Mouse (Mus musculus): ENCODE results near the gene Atp6v1e2. TPM values are rescaled to one million over a fixed set of nuclear protein-coding genes. Genes with fewer than 3 reads are reported as not detected.

Atp6v1e2 gene
- polyA plus RNA-seq, 1 experiment from 2014 or later, result not detected

GRCm38 (mm10) chr17:86899821-86900220 is 47.9 kb downstream of the Atp6v1e2 start:
- H3K4me1 ChIP-seq (replicated peaks), result peaks cover 19% of the 10 kb centered on the region
- H3K9me3 ChIP-seq, result no peaks in the 10 kb centered on the region
- no peak overlapping the region for H3K9ac ChIP-seq (replicated peaks)
- no peak overlapping the region for H3K4me2 ChIP-seq (replicated peaks)
- 0 out of 2 replicates have a peak, but pooled peaks cover 9% of the 10 kb centered on the region for H3K27me3 ChIP-seq
- WGBS, result 85% methylated on average over 5 of the region's 5 CpGs
- no peak overlapping the region for H3K4me3 ChIP-seq (replicated peaks)
- H3K36me3 ChIP-seq, result no peaks in the 10 kb centered on the region
- H3K27ac ChIP-seq, result no peak overlapping the region
- no peak for ATAC-seq

DNA sequence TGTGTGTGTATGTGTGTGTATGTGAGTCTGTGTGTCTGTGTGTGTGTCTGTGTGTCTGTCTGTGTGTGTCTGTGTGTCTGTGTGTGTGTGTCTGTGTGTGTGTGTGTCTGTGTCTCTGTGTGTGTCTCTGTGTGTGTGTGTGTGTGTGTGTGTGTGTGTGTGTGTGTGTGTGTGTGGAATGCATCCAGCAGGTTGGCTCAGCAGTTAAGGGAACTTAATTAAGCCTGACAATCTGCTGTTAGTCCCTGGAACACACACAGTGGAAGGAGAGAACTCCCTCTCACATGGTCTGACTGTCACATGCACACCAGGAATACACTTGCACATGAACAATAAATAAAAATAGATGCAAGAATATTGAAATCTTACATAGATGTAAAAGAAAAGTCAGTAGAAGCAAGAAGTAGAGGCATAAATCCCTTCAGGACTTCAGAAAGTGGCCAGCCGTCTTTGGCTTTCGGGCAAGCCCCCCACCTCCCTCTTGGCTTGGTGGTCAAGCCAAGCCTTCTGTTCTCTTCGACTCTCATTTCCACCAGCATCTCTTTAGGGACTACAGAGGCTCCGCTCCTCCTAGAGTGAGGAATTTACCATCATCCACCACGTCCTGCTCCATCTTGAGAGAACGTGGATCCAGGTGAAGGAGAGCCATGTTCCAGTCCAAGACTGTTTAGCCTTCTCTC is 50.1 kb downstream of the Atp6v1e2 start:
- ATAC-seq, result no peak
- H3K4me1 ChIP-seq (replicated peaks), result peaks cover 6% of the 10 kb centered on the region; the same call in 1 of the 2 replicates
- H3K9me3 ChIP-seq, result no peaks in the 10 kb centered on the region
- 91% methylated on average over 6 of the region's 6 CpGs for WGBS
- H3K4me2 ChIP-seq (replicated peaks), result no peak overlapping the region
- H3K27me3 ChIP-seq, result peaks cover 5% of the 10 kb centered on the region; the same call in 1 of the 2 replicates
- H3K4me3 ChIP-seq (replicated peaks), result no peak overlapping the region
- no peak overlapping the region for H3K9ac ChIP-seq (replicated peaks)
- no peaks in the 10 kb centered on the region for H3K36me3 ChIP-seq
- no peak overlapping the region for H3K27ac ChIP-seq

DNA sequence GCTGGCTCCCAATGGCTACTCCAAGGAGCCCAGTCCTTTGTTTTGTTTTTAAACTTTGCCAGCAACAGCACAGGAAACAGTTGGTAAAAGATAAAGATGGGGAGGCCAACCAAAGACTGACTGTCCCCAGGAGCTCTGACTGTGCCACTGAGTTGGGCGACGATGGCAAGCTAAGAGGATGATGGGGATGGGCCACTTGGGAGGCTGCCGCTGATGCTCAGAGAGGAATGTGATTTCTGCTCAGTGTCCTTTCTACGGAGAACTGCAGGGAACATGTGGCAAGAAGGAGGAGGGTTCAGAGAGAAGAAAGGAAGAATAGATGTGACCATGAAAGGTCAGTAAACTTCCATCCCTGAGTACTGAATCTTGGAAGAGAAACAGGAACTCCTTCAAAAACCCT is 52.5 kb downstream of the Atp6v1e2 start:
- Histone ChIP-seq H3K9ac (replicated peaks) (no peak overlapping the region), H3K9me3 (no peaks in the 10 kb centered on the region), H3K27ac (no peak overlapping the region), H3K4me2 (replicated peaks) (no peak overlapping the region), H3K4me3 (replicated peaks) (no peak overlapping the region), H3K36me3 (no peaks in the 10 kb centered on the region), H3K4me1 (replicated peaks) (no peaks in the 10 kb centered on the region), H3K27me3 (peaks cover 5% of the 10 kb centered on the region; the same call in 1 of the 2 replicates)
- no peak for ATAC-seq
- WGBS, result 84% methylated on average over 4 of the region's 4 CpGs

Other genes starting within 250 kb of the Atp6v1e2 start
- gene Epas1, start 194.2 kb downstream of the Atp6v1e2 start, polyA plus RNA-seq (2015; fragmentation: Nextera tagmentation; extraction: Ambion mirVana), result 4.0 and 4.3 TPM in 2 replicates
- not detected in 2 replicates for gene Tmem247, start 30.5 kb downstream of the Atp6v1e2 start, polyA plus RNA-seq (2015; fragmentation: Nextera tagmentation; extraction: Ambion mirVana)
- 6.5 and 7.0 TPM in 2 replicates for gene Rhoq, start 15.2 kb upstream of the Atp6v1e2 start, polyA plus RNA-seq (2015; fragmentation: Nextera tagmentation; extraction: Ambion mirVana)
- 37.1 and 38.4 TPM in 2 replicates for gene Pigf, start 77.5 kb upstream of the Atp6v1e2 start, polyA plus RNA-seq (2015; fragmentation: Nextera tagmentation; extraction: Ambion mirVana)
- 237 and 269 TPM in 2 replicates for gene Cript, start 77.7 kb upstream of the Atp6v1e2 start, polyA plus RNA-seq (2015; fragmentation: Nextera tagmentation; extraction: Ambion mirVana)
- gene Socs5, start 159.8 kb upstream of the Atp6v1e2 start, polyA plus RNA-seq (2015; fragmentation: Nextera tagmentation; extraction: Ambion mirVana), result 10.0 and 10.9 TPM in 2 replicates

Measured in midbrain, embryonic 13.5 days (tissue).